Mouse (Mus musculus) hindbrain, embryonic 10.5 days (tissue): ENCODE results near the gene Rnd3. TPM values are rescaled to one million over a fixed set of nuclear protein-coding genes. Genes with fewer than 3 reads are reported as not detected.

Experiments used
- DNase-seq: peaks from one replicate; pipeline ENCODE4 v3.0.0-alpha.2; 2017; ENCODE audit warnings: low spot score
- H3K27ac ChIP-seq: fragments of 300-500 bp; sonication (generic); 2 replicates; pipeline ENCODE4 v1.5.1; 2016; ENCODE audit warnings: mild to moderate bottlenecking, moderate library complexity
- H3K27me3 ChIP-seq: fragments of 300-500 bp; sonication (generic); 2 replicates; pipeline ENCODE4 v1.6.1; 2016; ENCODE audit warnings: mild to moderate bottlenecking; ENCODE audit not compliant: poor library complexity, insufficient read depth, severe bottlenecking
- H3K36me3 ChIP-seq: fragments of 300-500 bp; sonication (generic); 2 replicates; pipeline ENCODE4 v1.6.1; 2016; ENCODE audit warnings: mild to moderate bottlenecking, moderate library complexity
- H3K4me1 ChIP-seq: fragments of 300-500 bp; sonication (generic); replicated peaks from 2 replicates; pipeline ENCODE4 v1.6.1; 2016; ENCODE audit warnings: mild to moderate bottlenecking
- H3K4me3 ChIP-seq: fragments of 300-500 bp; sonication (generic); 2 replicates; pipeline ENCODE4 v1.5.1; 2016; ENCODE audit warnings: mild to moderate bottlenecking, moderate library complexity
- H3K9me3 ChIP-seq: fragments of 300-500 bp; sonication (generic); 2 replicates; pipeline ENCODE4 v1.6.1; 2016; ENCODE audit warnings: mild to moderate bottlenecking, moderate library complexity
- WGBS: fragments of 180-500 bp; shearing (Covaris S2); methylation state at CpG from one replicate; pipeline ENCODE4 v1.1.7; 2016; 5-methylcytosine and 5-hydroxymethylcytosine counted together
- polyA plus RNA-seq: library from polyadenylated mRNA; unstranded; fragments of >200 nt; fragmentation: Nextera tagmentation; extraction: Ambion mirVana; gene quantifications from 2 replicates; pipeline ENCODE4 v1.2.1, GENCODE M21; 2016

Rnd3 gene
- 154 and 217 TPM in 2 replicates for polyA plus RNA-seq

- peak within 1 kb of the TSS; percentile 92 for H3K4me3 ChIP-seq
- H3K36me3 ChIP-seq, result peaks cover 25% of the 10 kb centered on the region
- H3K27me3 ChIP-seq, result no peaks in the 10 kb centered on the region; the same call in 1 of the 2 replicates
- no peaks in the 10 kb centered on the region for H3K9me3 ChIP-seq
- WGBS, result under 1% methylated on average over 25 of the region's 25 CpGs
- peak within 1 kb of the TSS; percentile 99 for H3K27ac ChIP-seq
- H3K4me1 ChIP-seq, result peaks cover 20% of the 10 kb centered on the region
- peak; percentile 96 for DNase-seq
These were observed at the start of gene Rnd3 for GRCm38 (mm10) chr2:51148975-51149374. Gene Rnd3, minus strand, starts transcription at chr2:51149111.

GRCm38 (mm10) chr2:51192319-51192718 is 43.4 kb upstream of the Rnd3 start:
- Histone ChIP-seq H3K27me3 (no peaks in the 10 kb centered on the region), H3K36me3 (no peaks in the 10 kb centered on the region), H3K4me1 (no peaks in the 10 kb centered on the region), H3K4me3 (no peak overlapping the region), H3K9me3 (no peaks in the 10 kb centered on the region), H3K27ac (no peak overlapping the region)
- no peak for DNase-seq
- WGBS, result 64% methylated on average over 2 of the region's 2 CpGs

DNA sequence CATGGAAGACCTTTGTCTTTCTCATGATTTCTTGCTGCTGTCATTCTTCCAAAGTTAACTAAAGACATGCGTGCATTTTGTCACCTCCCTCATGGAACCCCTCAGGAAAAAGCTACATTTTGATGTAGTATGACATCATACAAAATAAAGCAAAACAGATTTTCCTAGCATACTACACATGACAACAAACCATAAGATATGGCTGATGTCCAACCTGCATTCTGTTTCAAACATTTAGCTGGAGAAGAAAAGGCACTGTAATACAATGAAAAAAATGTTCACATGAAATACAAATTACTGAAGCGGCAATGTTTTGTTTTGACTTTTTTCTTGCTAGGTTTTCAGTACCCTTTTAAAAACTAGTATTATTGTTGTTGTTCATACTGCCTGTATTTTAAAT is 36.9 kb upstream of the Rnd3 start:
- no peak for DNase-seq
- no peaks in the 10 kb centered on the region for H3K4me1 ChIP-seq
- WGBS, result 92% methylated on average over 2 of the region's 2 CpGs
- no peak overlapping the region for H3K27ac ChIP-seq
- H3K9me3 ChIP-seq, result no peaks in the 10 kb centered on the region
- no peaks in the 10 kb centered on the region for H3K36me3 ChIP-seq
- H3K4me3 ChIP-seq, result no peak overlapping the region
- H3K27me3 ChIP-seq, result no peaks in the 10 kb centered on the region

GRCm38 (mm10) chr2:51182990-51183389 is 34.1 kb upstream of the Rnd3 start:
- WGBS, result 93% methylated on average over 4 of the region's 4 CpGs
- Histone ChIP-seq H3K4me3 (no peak overlapping the region), H3K27ac (no peak overlapping the region), H3K27me3 (no peaks in the 10 kb centered on the region), H3K9me3 (no peaks in the 10 kb centered on the region), H3K4me1 (no peaks in the 10 kb centered on the region), H3K36me3 (no peaks in the 10 kb centered on the region)
- DNase-seq, result no peak

DNA sequence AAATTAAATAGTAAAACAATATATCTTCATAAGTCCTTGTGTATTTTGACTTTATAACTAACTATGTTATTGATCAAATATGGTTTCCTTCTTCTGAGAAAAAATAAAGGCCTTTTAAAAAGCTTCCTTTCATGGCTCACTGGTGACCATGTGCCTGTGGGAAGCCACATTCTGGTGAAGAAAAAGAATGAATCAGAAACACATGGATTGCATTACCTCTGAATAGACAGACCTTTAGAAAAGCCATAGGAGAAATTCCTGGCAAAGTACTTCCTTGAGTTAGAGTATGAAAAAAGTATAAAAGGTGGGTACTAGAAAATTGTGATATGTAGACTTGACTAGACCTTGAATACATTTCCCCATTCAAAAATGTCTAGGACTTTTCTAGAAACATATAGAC is 32.5 kb upstream of the Rnd3 start:
- Histone ChIP-seq H3K27ac (no peak overlapping the region), H3K4me1 (no peaks in the 10 kb centered on the region), H3K36me3 (no peaks in the 10 kb centered on the region), H3K27me3 (no peaks in the 10 kb centered on the region), H3K4me3 (no peak overlapping the region), H3K9me3 (no peaks in the 10 kb centered on the region)
- no peak for DNase-seq

DNA sequence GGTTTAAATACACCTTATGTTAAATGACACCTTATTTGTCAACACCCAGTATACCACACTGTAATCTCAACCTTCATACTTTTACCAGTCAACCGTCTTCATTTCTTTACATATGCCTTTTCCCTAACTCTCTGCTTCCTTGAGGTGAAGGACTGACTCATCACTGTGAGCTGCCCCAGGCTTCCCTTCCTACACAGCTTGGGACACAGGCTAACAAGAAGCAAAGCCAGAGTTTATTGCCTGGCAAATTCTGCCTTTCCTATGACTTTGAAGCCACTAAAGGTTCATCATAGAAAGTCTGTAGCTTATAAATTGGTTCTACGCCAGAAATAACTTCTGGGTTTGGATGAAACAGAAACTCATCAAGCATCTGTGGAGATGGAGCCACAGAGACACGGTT is 30.2 kb upstream of the Rnd3 start:
- H3K4me1 ChIP-seq, result no peaks in the 10 kb centered on the region
- H3K27me3 ChIP-seq, result no peaks in the 10 kb centered on the region
- 88% methylated on average over 3 of the region's 3 CpGs for WGBS
- no peak overlapping the region for H3K4me3 ChIP-seq
- no peaks in the 10 kb centered on the region for H3K36me3 ChIP-seq
- no peak for DNase-seq
- no peak overlapping the region for H3K27ac ChIP-seq
- no peaks in the 10 kb centered on the region for H3K9me3 ChIP-seq

GRCm38 (mm10) chr2:51177615-51178014 is 28.7 kb upstream of the Rnd3 start:
- H3K36me3 ChIP-seq, result no peaks in the 10 kb centered on the region
- H3K4me3 ChIP-seq, result no peak overlapping the region
- DNase-seq, result no peak
- no peaks in the 10 kb centered on the region for H3K4me1 ChIP-seq
- no peak overlapping the region for H3K27ac ChIP-seq
- H3K27me3 ChIP-seq, result no peaks in the 10 kb centered on the region
- WGBS, result 79% methylated on average over 3 of the region's 3 CpGs
- no peaks in the 10 kb centered on the region for H3K9me3 ChIP-seq

DNA sequence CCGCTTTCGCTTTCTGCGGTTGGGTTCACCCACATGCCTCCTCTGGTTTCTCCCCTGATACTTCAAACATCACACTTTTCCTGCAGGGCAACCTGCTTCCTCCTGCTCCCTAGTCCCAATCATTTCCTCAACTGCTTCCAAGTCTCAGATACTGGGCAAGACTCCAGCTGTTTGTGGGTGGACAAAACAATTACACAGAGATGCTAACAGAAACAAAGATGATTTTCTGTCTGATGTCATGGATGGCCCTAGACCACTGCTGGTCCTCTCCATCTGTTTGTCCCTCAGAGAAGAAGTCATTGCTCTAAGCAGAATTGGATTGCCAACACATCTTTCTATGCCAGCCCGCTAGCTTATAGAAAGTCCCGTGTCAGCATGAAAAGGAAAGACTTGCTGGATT is 26.4 kb upstream of the Rnd3 start:
- no peak overlapping the region for H3K27ac ChIP-seq
- WGBS, result 94% methylated on average over 5 of the region's 5 CpGs
- H3K27me3 ChIP-seq, result no peaks in the 10 kb centered on the region
- H3K4me1 ChIP-seq, result no peaks in the 10 kb centered on the region
- no peaks in the 10 kb centered on the region for H3K9me3 ChIP-seq
- no peaks in the 10 kb centered on the region for H3K36me3 ChIP-seq
- no peak overlapping the region for H3K4me3 ChIP-seq
- no peak for DNase-seq

- H3K4me1 ChIP-seq, result no peaks in the 10 kb centered on the region
- DNase-seq, result no peak
- no peaks in the 10 kb centered on the region for H3K27me3 ChIP-seq
- H3K27ac ChIP-seq, result no peak overlapping the region
- no peaks in the 10 kb centered on the region for H3K9me3 ChIP-seq
- WGBS, result 84% methylated on average over 2 of the region's 2 CpGs
- H3K36me3 ChIP-seq, result no peaks in the 10 kb centered on the region
- H3K4me3 ChIP-seq, result no peak overlapping the region
These were observed 12.2 kb upstream of the Rnd3 start for GRCm38 (mm10) chr2:51161110-51161509.

DNA sequence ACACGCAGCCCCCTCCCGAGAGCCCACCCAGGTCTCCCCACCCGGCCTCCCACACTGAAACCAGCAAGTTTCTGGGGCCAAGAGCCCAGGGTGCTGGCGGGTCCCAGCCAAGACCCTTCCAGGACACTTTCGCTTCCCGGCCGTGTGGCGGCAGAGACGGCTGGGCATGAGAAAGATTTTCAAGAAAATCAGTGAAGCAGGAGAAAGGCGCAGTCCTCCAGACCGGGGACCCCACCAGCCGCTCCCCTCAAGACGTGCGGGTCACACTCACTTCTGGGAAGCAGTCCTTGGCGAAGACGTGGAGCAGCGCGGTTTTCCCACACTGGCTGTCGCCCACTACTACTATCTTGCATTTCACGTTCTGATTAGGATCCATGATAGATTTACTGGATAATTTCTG is 457 bp downstream of the Rnd3 start:
- peak overlapping the region; percentile 99 for H3K27ac ChIP-seq
- under 1% methylated on average over 20 of the region's 20 CpGs for WGBS
- peaks cover 31% of the 10 kb centered on the region for H3K36me3 ChIP-seq
- no peaks in the 10 kb centered on the region; the same call in 1 of the 2 replicates for H3K27me3 ChIP-seq
- H3K9me3 ChIP-seq, result no peaks in the 10 kb centered on the region
- peak overlapping the region; percentile 92 for H3K4me3 ChIP-seq
- peak; percentile 60 for DNase-seq
- H3K4me1 ChIP-seq, result peaks cover 25% of the 10 kb centered on the region

- Histone ChIP-seq H3K36me3 (peaks cover 35% of the 10 kb centered on the region), H3K27ac (peak overlapping the region; percentile 99), H3K27me3 (no peaks in the 10 kb centered on the region; the same call in 1 of the 2 replicates), H3K9me3 (no peaks in the 10 kb centered on the region), H3K4me1 (peaks cover 29% of the 10 kb centered on the region), H3K4me3 (peak overlapping the region; percentile 92)
- DNase-seq, result no peak
- under 1% methylated on average over 20 of the region's 20 CpGs for WGBS
These were observed 875 bp downstream of the Rnd3 start for GRCm38 (mm10) chr2:51148065-51148407.

- peak overlapping the region; percentile 92 for H3K4me3 ChIP-seq
These were observed 1.4 kb downstream of the Rnd3 start for GRCm38 (mm10) chr2:51147318-51148064.

GRCm38 (mm10) chr2:51146871-51147317 is 2.0 kb downstream of the Rnd3 start:
- Histone ChIP-seq H3K4me1 (peaks cover 41% of the 10 kb centered on the region), H3K27ac (peak overlapping the region; percentile 99), H3K9me3 (no peaks in the 10 kb centered on the region), H3K36me3 (peaks cover 44% of the 10 kb centered on the region), H3K4me3 (peak overlapping the region; percentile 92), H3K27me3 (no peaks in the 10 kb centered on the region; the same call in 1 of the 2 replicates)
- DNase-seq, result no peak
- under 1% methylated on average over 18 of the region's 18 CpGs for WGBS

More at GRCm38 (mm10) chr2:51147318-51148064, 1.4 kb downstream of the Rnd3 start:
- no peaks in the 10 kb centered on the region; the same call in 1 of the 2 replicates for H3K27me3 ChIP-seq
- no peaks in the 10 kb centered on the region for H3K9me3 ChIP-seq
- peaks cover 35% of the 10 kb centered on the region for H3K4me1 ChIP-seq
- peaks cover 40% of the 10 kb centered on the region for H3K36me3 ChIP-seq
- WGBS, result under 1% methylated on average over 45 of the region's 45 CpGs
- H3K27ac ChIP-seq, result peak overlapping the region; percentile 99
- DNase-seq, result peak; percentile 79
